Mouse (Mus musculus) forebrain, embryonic 10.5 days (tissue): ENCODE measurements around the gene Gm5726. TPM values are rescaled to one million over a fixed set of nuclear protein-coding genes. Genes with fewer than 3 reads are reported as not detected.
"Not testable (repeated sequence)": the region's sequence is repeated elsewhere in the genome, so short reads cannot be mapped to it uniquely, and the experiment has no call there.

Experiments
- DNase-seq: peaks from one replicate; pipeline ENCODE4 v3.0.0-alpha.2; 2017; ENCODE audit warnings: low spot score; ENCODE audit errors: extremely low spot score
- H3K27ac ChIP-seq: fragments of 300-500 bp; sonication (generic); 2 replicates; pipeline ENCODE4 v1.5.1; 2016; ENCODE audit warnings: mild to moderate bottlenecking
- H3K27me3 ChIP-seq: fragments of 300-500 bp; sonication (generic); 2 replicates; pipeline ENCODE4 v1.6.1; 2016; ENCODE audit warnings: mild to moderate bottlenecking; ENCODE audit not compliant: poor library complexity, severe bottlenecking
- H3K36me3 ChIP-seq: fragments of 300-500 bp; sonication (generic); replicated peaks from 2 replicates; pipeline ENCODE4 v1.6.1; 2016; ENCODE audit warnings: mild to moderate bottlenecking, moderate library complexity
- H3K4me1 ChIP-seq: fragments of 300-500 bp; sonication (generic); 2 replicates; pipeline ENCODE4 v1.6.1; 2016
- H3K4me3 ChIP-seq: fragments of 300-500 bp; sonication (generic); 2 replicates; pipeline ENCODE4 v1.5.1; 2016; ENCODE audit warnings: mild to moderate bottlenecking, moderate library complexity
- H3K9me3 ChIP-seq: fragments of 300-500 bp; sonication (generic); 2 replicates; pipeline ENCODE4 v1.6.1; 2016; ENCODE audit warnings: mild to moderate bottlenecking, moderate library complexity
- WGBS: fragments of 180-500 bp; shearing (Covaris S2); methylation state at CpG from one replicate; pipeline ENCODE4 v1.1.7; 2016; 5-methylcytosine and 5-hydroxymethylcytosine counted together
- polyA plus RNA-seq: library from polyadenylated mRNA; unstranded; fragments of >200 nt; fragmentation: Nextera tagmentation; extraction: Ambion mirVana; gene quantifications from 2 replicates; pipeline ENCODE4 v1.2.1, GENCODE M21; 2016

The Gm5726 gene
- polyA plus RNA-seq, result not detected in 2 replicates

DNA sequence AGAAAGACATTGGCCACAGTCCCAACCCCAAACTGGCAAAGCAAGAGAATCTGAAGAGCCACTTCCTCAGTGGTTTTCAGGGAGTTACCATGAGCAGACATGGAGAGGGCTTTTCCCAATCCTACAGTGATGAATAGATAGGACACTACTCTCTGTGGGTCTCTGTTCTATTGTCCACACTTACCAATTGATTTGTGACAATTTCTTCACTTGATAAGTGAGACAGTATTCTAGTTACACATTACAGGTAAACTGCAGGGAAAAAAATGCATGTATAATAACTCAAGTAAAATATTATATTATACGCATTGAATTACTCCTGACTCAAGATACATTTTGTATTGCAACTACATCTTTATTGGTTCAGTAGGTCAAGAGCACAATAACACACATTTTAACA, at the start of gene Gm5726:
TSS of gene Gm5726 (minus strand) at position 101 of the 400 bp plus-strand sequence.
- WGBS, result no CpG with 5 or more reads among the region's 1 CpGs
- not testable (repeated sequence) for H3K27ac ChIP-seq, H3K4me3 ChIP-seq, H3K36me3 ChIP-seq, H3K4me1 ChIP-seq, DNase-seq, H3K9me3 ChIP-seq, H3K27me3 ChIP-seq

GRCm38 (mm10) chr7:20576141-20576540, 30.6 kb upstream of the Gm5726 start, which contains the start of gene Gm4141:
Gene Gm4141, minus strand, starts transcription at chr7:20576241.
- not testable (repeated sequence) for H3K27me3 ChIP-seq, H3K4me3 ChIP-seq, H3K4me1 ChIP-seq, DNase-seq, H3K27ac ChIP-seq, H3K9me3 ChIP-seq, H3K36me3 ChIP-seq
- no CpG with 5 or more reads among the region's 3 CpGs for WGBS

GRCm38 (mm10) chr7:20533537-20533936, 12.0 kb downstream of the Gm5726 start, which contains the start of gene Vmn1r104:
Gene Vmn1r104, plus strand, starts transcription at chr7:20533837.
- H3K9me3 ChIP-seq, H3K27ac ChIP-seq, H3K4me3 ChIP-seq, DNase-seq, H3K4me1 ChIP-seq, H3K27me3 ChIP-seq, H3K36me3 ChIP-seq: not testable (repeated sequence)
- WGBS, result no CpG with 5 or more reads among the region's 3 CpGs

GRCm38 (mm10) chr7:20510434-20510833, 35.1 kb downstream of the Gm5726 start, which contains the start of gene Vmn1r103:
Gene Vmn1r103, minus strand, starts transcription at chr7:20510534.
- H3K4me3 ChIP-seq, H3K36me3 ChIP-seq, H3K4me1 ChIP-seq, H3K27me3 ChIP-seq, DNase-seq, H3K9me3 ChIP-seq, H3K27ac ChIP-seq: not testable (repeated sequence)
- 17% methylated on average over 1 of the region's 3 CpGs for WGBS

Other genes starting within 250 kb of the Gm5726 start
- not detected in 2 replicates for gene Gm4133, start 211.7 kb downstream of the Gm5726 start, polyA plus RNA-seq
- gene Gm5728, start 170.3 kb downstream of the Gm5726 start, polyA plus RNA-seq, result not detected in 2 replicates
- gene Vmn1r100, start 127.8 kb downstream of the Gm5726 start, polyA plus RNA-seq, result not detected in 2 replicates
- not detected in 2 replicates for gene Vmn1r101, start 103.2 kb downstream of the Gm5726 start, polyA plus RNA-seq
- gene Gm10670, start 70.8 kb downstream of the Gm5726 start, polyA plus RNA-seq, result not detected in 2 replicates
- gene Vmn1r103, start 35.2 kb downstream of the Gm5726 start, polyA plus RNA-seq, result not detected in 2 replicates
- not detected in 2 replicates for gene Vmn1r104, start 11.9 kb downstream of the Gm5726 start, polyA plus RNA-seq
- not detected in 2 replicates for gene Gm4141, start 30.5 kb upstream of the Gm5726 start, polyA plus RNA-seq
- not detected in 2 replicates for gene Gm4513, start 53.3 kb upstream of the Gm5726 start, polyA plus RNA-seq
- gene Vmn1r107, start 123.2 kb upstream of the Gm5726 start, polyA plus RNA-seq, result not detected in 2 replicates
- gene Vmn1r111, start 157.5 kb upstream of the Gm5726 start, polyA plus RNA-seq, result not detected in 2 replicates
- not detected in 2 replicates for gene Gm10668, start 184.9 kb upstream of the Gm5726 start, polyA plus RNA-seq
- not detected in 2 replicates for gene Vmn1r112, start 225.4 kb upstream of the Gm5726 start, polyA plus RNA-seq
- gene Vmn1r113, start 241.5 kb upstream of the Gm5726 start, polyA plus RNA-seq, result not detected in 2 replicates